Mouse (Mus musculus) kidney, adult 11 months (tissue): Measurements from ENCODE around the gene Kank3.
A peak's percentile ranks its signal among the peaks of the same experiment; 100 is the strongest.
"Not testable (repeated sequence)": the region's sequence is repeated elsewhere in the genome, so short reads cannot be mapped to it uniquely, and the experiment has no call there.

Experiments
- DNase-seq: peaks from one replicate; pipeline ENCODE4 v3.0.0; 2022

The Kank3 gene

GRCm38 (mm10) chr17:33808192-33808591, 2.1 kb upstream of the Kank3 start:
- no peak for DNase-seq

GRCm38 (mm10) chr17:33811142-33811516, 810 bp downstream of the Kank3 start:
- DNase-seq: no peak

GRCm38 (mm10) chr17:33812475-33812874, 2.2 kb downstream of the Kank3 start:
- no peak for DNase-seq

- DNase-seq: peak; percentile 64
Measured at GRCm38 (mm10) chr17:33812990-33813389, 2.7 kb downstream of the Kank3 start.

- no peak for DNase-seq
Measured at GRCm38 (mm10) chr17:33815399-33815798, 5.1 kb downstream of the Kank3 start.

- DNase-seq: no peak
Measured at GRCm38 (mm10) chr17:33816612-33817011, 6.3 kb downstream of the Kank3 start.

- peak; percentile 90 for DNase-seq
Measured at GRCm38 (mm10) chr17:33817184-33817968, 7.1 kb downstream of the Kank3 start.

- no peak for DNase-seq
Measured at GRCm38 (mm10) chr17:33817969-33818643, 7.8 kb downstream of the Kank3 start.

- DNase-seq: no peak
Measured at GRCm38 (mm10) chr17:33822436-33822959, 12.2 kb downstream of the Kank3 start.

GRCm38 (mm10) chr17:33823171-33823570, 12.9 kb downstream of the Kank3 start:
- not testable (repeated sequence) for DNase-seq

- peak; percentile 95 for DNase-seq
Measured at GRCm38 (mm10) chr17:33824084-33824996, 14.0 kb downstream of the Kank3 start, which contains the start of the genes Rps28 and Ndufa7. Gene Rps28, minus strand, starts transcription at chr17:33824562. Gene Ndufa7, plus strand, starts transcription at chr17:33824572.

GRCm38 (mm10) chr17:33824997-33825330, 14.6 kb downstream of the Kank3 start:
- DNase-seq: not testable (repeated sequence)

- DNase-seq: no peak
Measured at GRCm38 (mm10) chr17:33825462-33825861, 15.1 kb downstream of the Kank3 start.

GRCm38 (mm10) chr17:33826850-33827249, 16.5 kb downstream of the Kank3 start:
- peak; percentile 57 for DNase-seq

- peak; percentile 90 for DNase-seq
Measured at GRCm38 (mm10) chr17:33828892-33829291, 18.6 kb downstream of the Kank3 start.

- no peak for DNase-seq
Measured at GRCm38 (mm10) chr17:33829561-33829960, 19.2 kb downstream of the Kank3 start.

- peak; percentile 93 for DNase-seq
Measured at GRCm38 (mm10) chr17:33842966-33843795, 32.9 kb downstream of the Kank3 start, which contains the start of gene Cd320. Gene Cd320, plus strand, starts transcription at chr17:33843091.

GRCm38 (mm10) chr17:33844196-33844595, 33.9 kb downstream of the Kank3 start:
- DNase-seq: no peak

- no peak for DNase-seq
Measured at GRCm38 (mm10) chr17:33848139-33848538, 37.8 kb downstream of the Kank3 start.

- DNase-seq: no peak
Measured at GRCm38 (mm10) chr17:33851331-33851730, 41.0 kb downstream of the Kank3 start.

GRCm38 (mm10) chr17:33857816-33858215, 47.5 kb downstream of the Kank3 start:
- no peak for DNase-seq
